Mouse (Mus musculus): ENCODE results near the gene Klrb1a.

- TF ChIP-seq POLR2A (IDR thresholded peaks at IDR 0.05; ENCODE audit: control insufficient read depth, extremely low read depth, insufficient read depth, low read length, poor library complexity), result no peak
- TF ChIP-seq CTCF (IDR thresholded peaks at IDR 0.05; ENCODE audit: borderline replicate concordance, control insufficient read depth, extremely low read depth, insufficient read depth, low read length, poor library complexity), result no peak
These were observed 17.0 kb downstream of the Klrb1a start for GRCm38 (mm10) chr6:128606350-128606749.

Measured in thymus, adult 2 months (tissue).